Mouse (Mus musculus): ENCODE results near the gene Cd209f.
"Not testable (repeated sequence)": the region's sequence is repeated elsewhere in the genome, so short reads cannot be mapped to it uniquely, and the experiment has no call there.

Cd209f gene

GRCm38 (mm10) chr8:4105735-4106134 is at the start of gene Cd209f:
Gene Cd209f, minus strand, starts transcription at chr8:4105835.
- DNase-seq (ENCODE audit: low read depth in 1 of 2, low spot score in 2 of 2): not testable (repeated sequence)

- DNase-seq (ENCODE audit: low read depth in 1 of 2, low spot score in 2 of 2): no peak
Measured at GRCm38 (mm10) chr8:4154878-4155277, 49.2 kb upstream of the Cd209f start.

- no peak for DNase-seq (ENCODE audit: low read depth in 1 of 2, low spot score in 2 of 2)
Measured at GRCm38 (mm10) chr8:4147272-4147671, 41.6 kb upstream of the Cd209f start.

- no peak for DNase-seq (ENCODE audit: low read depth in 1 of 2, low spot score in 2 of 2)
Measured at GRCm38 (mm10) chr8:4141721-4142120, 36.1 kb upstream of the Cd209f start.

- DNase-seq (ENCODE audit: low read depth in 1 of 2, low spot score in 2 of 2): peak in 1 of 2 experiments; percentile 34
Measured at GRCm38 (mm10) chr8:4139660-4140646, 34.3 kb upstream of the Cd209f start.

GRCm38 (mm10) chr8:4133798-4134197 is 28.2 kb upstream of the Cd209f start, which contains the start of gene Cd209g:
Gene Cd209g, plus strand, starts transcription at chr8:4134098.
- no peak for DNase-seq (ENCODE audit: low read depth in 1 of 2, low spot score in 2 of 2)

GRCm38 (mm10) chr8:4088514-4088913 is 17.1 kb downstream of the Cd209f start:
- DNase-seq (ENCODE audit: low read depth in 1 of 2, low spot score in 2 of 2): not testable (repeated sequence)

- not testable (repeated sequence) for DNase-seq (ENCODE audit: low read depth in 1 of 2, low spot score in 2 of 2)
Measured at GRCm38 (mm10) chr8:4087180-4087722, 18.4 kb downstream of the Cd209f start.
